In the genomic region with DNA sequence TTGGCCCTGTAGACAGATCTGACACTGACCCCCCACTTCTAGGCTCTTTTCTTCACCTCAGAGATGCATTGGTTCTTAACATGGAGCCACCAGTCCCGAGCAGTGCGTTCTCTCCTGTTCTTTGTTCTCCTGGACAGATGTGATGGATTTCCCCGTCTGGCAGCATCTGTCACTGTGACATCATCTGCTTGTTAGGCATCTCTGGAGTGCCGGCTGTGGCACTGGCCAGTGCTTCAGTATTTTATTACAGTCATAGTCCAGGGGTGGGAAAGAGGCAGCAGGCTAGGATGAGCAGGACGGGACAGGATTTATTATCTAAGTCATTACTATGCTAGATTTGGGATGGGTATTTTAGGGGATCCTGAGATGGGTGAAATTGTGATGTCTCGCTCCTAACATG, we compare ENCODE assay signal across 15 mouse cellular contexts. TPM values are rescaled to one million over a fixed set of nuclear protein-coding genes. Genes with fewer than 3 reads are reported as not detected.
"Had no signal": no experiment of that assay in that cellular context is flagged by ENCODE, and none has a peak within 500 bp of the region (broad histone marks: within the 10 kb centered on the region; RNA-seq: fewer than 3 reads in every experiment).

No protein-coding gene starts in this region.

- H3K4me3 ChIP-seq: limb, embryonic 15.5 days; liver, embryonic 12.5 days; midbrain, embryonic 13.5 days had no signal

- H3K27me3 ChIP-seq: limb, embryonic 15.5 days; liver, embryonic 12.5 days; midbrain, embryonic 13.5 days had no signal

- H3K36me3 ChIP-seq: limb, embryonic 15.5 days; liver, embryonic 12.5 days; midbrain, embryonic 13.5 days had no signal

- H3K4me2 ChIP-seq: limb, embryonic 15.5 days; liver, embryonic 12.5 days; lung, embryonic 14.5 days; midbrain, embryonic 13.5 days had no signal

- H3K9ac ChIP-seq: limb, embryonic 15.5 days; liver, embryonic 12.5 days; lung, embryonic 14.5 days; midbrain, embryonic 13.5 days had no signal

- H3K27ac ChIP-seq: kidney, postnatal 0 days; limb, embryonic 15.5 days; liver, embryonic 12.5 days; macrophage; midbrain, embryonic 13.5 days had no signal

- H3K4me1 ChIP-seq: limb, embryonic 15.5 days; liver, embryonic 12.5 days; midbrain, embryonic 13.5 days had no signal

- DNase-seq: kidney, adult 8-10 months; kidney, postnatal 36 days; lung, embryonic 14.5 days; lung, postnatal 10 days; right cerebral cortex, adult 18-20 months; right cerebral cortex, postnatal 25 days; thymus, postnatal 36 days had no signal

- ATAC-seq: liver, embryonic 12.5 days; midbrain, embryonic 13.5 days had no signal

- H3K9me3 ChIP-seq: limb, embryonic 15.5 days; midbrain, embryonic 13.5 days had no signal

RNA-seq across cellular contexts. Expression of a gene that starts 31.9 kb away (rescaled TPM):
- total RNA-seq: megakaryocyte-erythroid progenitor cell, adult 5-6 weeks had no signal
- polyA plus RNA-seq: liver, embryonic 16.5 days; lung, embryonic 14.5 days; macrophage; thymus, postnatal 0 days had no signal
